Mouse (Mus musculus) liver, embryonic 14.5 days (tissue): ENCODE data around the gene Gnaq.

Experiments
- CTCF ChIP-seq: IDR thresholded peaks from 2 replicates; pipeline ENCODE4 v1.5.1; 2016; ENCODE audit warnings: antibody characterized with exemption, low read depth, control low read depth
- EP300 ChIP-seq: IDR thresholded peaks from 2 replicates; pipeline ENCODE4 v1.6.1; 2016; ENCODE audit warnings: antibody characterized with exemption, low read depth

DNA sequence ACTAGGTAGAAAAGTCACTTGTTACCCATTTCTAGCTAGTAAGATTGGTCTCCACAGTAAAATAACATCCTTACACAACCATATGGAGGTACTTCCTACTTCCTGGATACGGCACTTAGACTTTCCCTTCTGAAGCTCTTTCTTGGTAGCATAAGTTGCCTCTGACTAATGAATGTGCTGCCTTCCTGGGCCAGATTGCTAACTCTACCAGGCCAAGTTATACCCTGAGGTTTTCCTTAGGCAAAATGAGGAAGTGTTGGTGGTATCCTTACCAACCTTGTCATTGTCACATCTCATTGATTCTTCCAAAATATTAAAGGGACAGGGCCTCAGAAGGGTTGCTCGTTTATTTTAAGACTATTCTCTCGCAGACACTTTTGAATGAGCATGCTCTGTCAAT is 22.0 kb upstream of the Gnaq start:
- no peak for TF ChIP-seq CTCF
- TF ChIP-seq EP300: no peak
